Mouse (Mus musculus) neural tube, embryonic 15.5 days (tissue): Measurements from ENCODE around the gene Pank4. TPM values are rescaled to one million over a fixed set of nuclear protein-coding genes. Genes with fewer than 3 reads are reported as not detected.

Experiments
- ATAC-seq: fragments of 200-750 bp; cut with Nextera tagmentation; 2 replicates; pipeline ENCODE4 v1.8.0; 2017; ENCODE audit warnings: mild to moderate bottlenecking, moderate TSS enrichment, moderate library complexity; ENCODE audit not compliant: low FRiP score
- H3K27ac ChIP-seq: fragments of 300-500 bp; sonication (generic); replicated peaks from 2 replicates; pipeline ENCODE4 v1.5.1; 2015; ENCODE audit warnings: mild to moderate bottlenecking, inconsistent platforms
- H3K27me3 ChIP-seq: fragments of 300-500 bp; sonication (generic); replicated peaks from 2 replicates; pipeline ENCODE4 v1.6.1; 2015; ENCODE audit warnings: inconsistent platforms
- H3K36me3 ChIP-seq: fragments of 300-500 bp; sonication (generic); 2 replicates; pipeline ENCODE4 v1.6.1; 2015; ENCODE audit warnings: inconsistent platforms
- H3K4me1 ChIP-seq: fragments of 300-500 bp; sonication (generic); 2 replicates; pipeline ENCODE4 v1.6.1; 2015; ENCODE audit warnings: inconsistent platforms
- H3K4me2 ChIP-seq: fragments of 300-500 bp; sonication (generic); 2 replicates; pipeline ENCODE4 v1.6.1; 2015; ENCODE audit warnings: inconsistent platforms, mild to moderate bottlenecking, moderate library complexity
- H3K4me3 ChIP-seq: fragments of 300-500 bp; sonication (generic); replicated peaks from 2 replicates; pipeline ENCODE4 v1.5.1; 2015; ENCODE audit warnings: mild to moderate bottlenecking, inconsistent platforms
- H3K9ac ChIP-seq: fragments of 300-500 bp; sonication (generic); replicated peaks from 2 replicates; pipeline ENCODE4 v1.6.1; 2015; ENCODE audit warnings: mild to moderate bottlenecking, inconsistent platforms
- H3K9me3 ChIP-seq: fragments of 300-500 bp; sonication (generic); replicated peaks from 2 replicates; pipeline ENCODE4 v1.6.1; 2016; ENCODE audit warnings: inconsistent platforms
- WGBS: fragments of 180-500 bp; shearing (Covaris S2); methylation state at CpG from one replicate; pipeline ENCODE4 v1.1.7; 2015; ENCODE audit warnings: mixed read lengths; 5-methylcytosine and 5-hydroxymethylcytosine counted together
- polyA plus RNA-seq: library from polyadenylated mRNA; unstranded; fragments of >200 nt; fragmentation: Nextera tagmentation; extraction: Ambion mirVana; gene quantifications from 2 replicates; pipeline ENCODE4 v1.2.1, GENCODE M21; 2015

Gene Pank4
- polyA plus RNA-seq, 1 experiment from 2014 or later = 37.4 TPM

DNA sequence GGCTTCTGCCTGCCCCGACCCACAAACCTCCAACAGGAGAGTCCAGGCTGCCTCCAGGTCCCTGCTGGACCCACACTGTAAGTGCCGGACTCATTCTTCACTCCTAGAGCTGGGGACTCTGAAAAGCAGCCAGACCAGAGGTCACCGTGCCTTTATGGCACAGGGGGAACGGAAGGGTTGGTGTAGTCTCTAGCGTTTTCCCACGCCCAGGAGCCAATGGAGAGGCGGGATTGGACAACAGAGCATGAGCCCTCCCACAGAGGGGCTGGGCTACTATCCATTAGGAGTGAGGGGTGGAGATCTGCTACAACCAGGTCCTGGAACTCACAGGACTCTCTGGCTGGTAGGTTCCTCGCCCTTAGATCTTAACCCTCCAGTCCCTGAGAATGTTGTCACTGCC lies 17.6 kb upstream of the Pank4 start:
- peak; percentile 86 for ATAC-seq
- Histone ChIP-seq H3K9ac (peak overlapping the region; percentile 39), H3K4me2 (peak overlapping the region; percentile 58), H3K36me3 (no peaks in the 10 kb centered on the region), H3K27me3 (no peaks in the 10 kb centered on the region; the same call in 1 of the 2 replicates), H3K9me3 (no peaks in the 10 kb centered on the region), H3K4me3 (peak overlapping the region; percentile 31), H3K4me1 (peaks cover 26% of the 10 kb centered on the region), H3K27ac (peak overlapping the region; percentile 52)
- WGBS = 2% methylated on average over 8 of the region's 8 CpGs

DNA sequence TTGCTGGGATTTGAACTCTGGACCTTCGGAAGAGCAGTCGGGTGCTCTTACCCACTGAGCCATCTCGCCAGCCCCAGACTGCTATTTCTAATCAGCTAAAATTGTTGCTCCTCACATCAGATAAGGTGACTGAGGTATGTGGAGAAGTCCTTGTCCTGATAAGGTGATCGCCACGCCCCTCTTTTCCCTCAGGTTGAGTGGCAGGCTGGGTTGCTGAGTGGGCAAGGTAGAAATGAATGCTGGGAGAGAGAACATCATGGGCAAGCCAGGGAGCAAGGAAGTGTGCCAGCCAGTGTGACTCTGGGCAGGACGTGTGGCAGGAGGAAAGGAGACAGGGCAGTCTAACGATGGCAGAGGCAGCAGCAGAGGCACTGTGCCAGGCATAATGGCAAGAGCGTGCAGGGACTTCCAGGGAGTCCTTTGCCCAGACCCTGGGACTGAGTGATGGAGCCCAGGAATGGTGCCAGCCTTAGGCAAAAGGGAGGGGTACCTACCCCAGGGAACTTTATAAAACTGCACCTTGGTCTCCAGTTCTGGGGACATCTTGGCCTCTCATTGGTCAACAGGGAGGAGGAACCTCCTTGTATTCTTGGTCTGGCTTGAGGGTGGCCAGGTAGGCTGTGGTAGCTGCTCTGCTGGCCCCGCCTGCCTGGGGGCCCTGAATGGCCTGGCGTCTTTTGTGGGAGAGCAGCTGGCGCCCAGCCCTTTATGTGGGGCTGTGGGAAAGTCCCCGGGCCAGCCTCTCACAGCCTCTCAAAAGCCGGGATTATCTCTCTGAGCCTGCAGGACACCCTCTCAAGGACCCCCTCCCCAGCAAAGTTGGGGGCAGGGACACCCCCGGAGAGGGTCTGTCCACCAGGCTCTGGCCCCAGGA lies 15.6 kb upstream of the Pank4 start:
- peak overlapping the region; percentile 9; the same call in 1 of the 2 replicates for H3K4me2 ChIP-seq

DNA sequence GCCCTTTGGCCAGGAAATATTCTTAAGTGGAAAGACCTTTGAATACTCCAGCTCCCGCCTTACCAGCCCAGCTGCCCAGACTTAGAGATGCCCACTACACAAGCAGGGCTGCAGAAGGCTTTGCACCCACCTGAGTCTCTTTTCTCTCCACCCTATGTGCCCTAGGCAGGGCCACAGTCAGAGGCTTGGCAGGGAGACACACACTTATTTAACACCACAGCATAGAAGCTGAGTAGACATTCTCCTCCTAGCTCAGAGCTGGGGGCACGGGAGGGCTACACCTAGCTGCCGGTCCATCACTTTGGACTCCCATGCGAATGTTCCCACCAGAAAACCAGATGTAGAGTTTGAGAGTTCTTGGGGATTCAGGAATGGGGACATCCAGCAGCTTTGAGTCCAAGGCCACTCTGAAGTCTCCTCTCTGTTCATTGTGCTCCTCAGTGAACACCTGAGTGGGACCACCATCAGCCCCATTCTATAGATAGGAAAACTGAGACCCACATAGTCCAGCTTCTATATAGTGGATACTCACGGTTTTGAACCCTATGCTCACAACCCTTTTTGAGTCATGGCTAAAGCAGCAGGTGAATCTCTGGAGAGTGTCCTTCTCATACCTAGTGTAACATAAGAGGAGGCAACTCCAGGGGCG lies 14.9 kb upstream of the Pank4 start:
- peak overlapping the region; percentile 42 for H3K4me2 ChIP-seq
- peaks cover 32% of the 10 kb centered on the region for H3K4me1 ChIP-seq
- H3K4me3 ChIP-seq = no peak overlapping the region
- H3K36me3 ChIP-seq = no peaks in the 10 kb centered on the region
- H3K9me3 ChIP-seq = no peaks in the 10 kb centered on the region
- H3K27me3 ChIP-seq = no peaks in the 10 kb centered on the region; the same call in 1 of the 2 replicates
- peak overlapping the region; percentile 69 for H3K27ac ChIP-seq
- no peak overlapping the region for H3K9ac ChIP-seq
- 42% methylated on average over 6 of the region's 6 CpGs for WGBS
- no peak for ATAC-seq

More for the DNA sequence above, 15.6 kb upstream of the Pank4 start:
- no peaks in the 10 kb centered on the region for H3K36me3 ChIP-seq
- H3K27ac ChIP-seq = peak overlapping the region; percentile 69
- H3K4me3 ChIP-seq = no peak overlapping the region
- peaks cover 35% of the 10 kb centered on the region for H3K4me1 ChIP-seq
- no peak overlapping the region for H3K9ac ChIP-seq
- H3K9me3 ChIP-seq = no peaks in the 10 kb centered on the region
- peak; percentile 58 for ATAC-seq
- WGBS = 33% methylated on average over 14 of the region's 14 CpGs
- H3K27me3 ChIP-seq = no peaks in the 10 kb centered on the region; the same call in 1 of the 2 replicates

- no peaks in the 10 kb centered on the region for H3K36me3 ChIP-seq
- no peak overlapping the region for H3K4me3 ChIP-seq
- H3K4me1 ChIP-seq = peaks cover 30% of the 10 kb centered on the region
- WGBS = 3% methylated on average over 16 of the region's 16 CpGs
- peak overlapping the region; percentile 42 for H3K4me2 ChIP-seq
- ATAC-seq = no peak
- no peaks in the 10 kb centered on the region for H3K9me3 ChIP-seq
- H3K27me3 ChIP-seq = no peaks in the 10 kb centered on the region; the same call in 1 of the 2 replicates
- 0 out of 2 replicates have a peak overlapping the region, but pooled peaks have one; percentile 69 for H3K27ac ChIP-seq
- no peak overlapping the region for H3K9ac ChIP-seq
These were observed 14.3 kb upstream of the Pank4 start for GRCm38 (mm10) chr4:154949589-154949982.

DNA sequence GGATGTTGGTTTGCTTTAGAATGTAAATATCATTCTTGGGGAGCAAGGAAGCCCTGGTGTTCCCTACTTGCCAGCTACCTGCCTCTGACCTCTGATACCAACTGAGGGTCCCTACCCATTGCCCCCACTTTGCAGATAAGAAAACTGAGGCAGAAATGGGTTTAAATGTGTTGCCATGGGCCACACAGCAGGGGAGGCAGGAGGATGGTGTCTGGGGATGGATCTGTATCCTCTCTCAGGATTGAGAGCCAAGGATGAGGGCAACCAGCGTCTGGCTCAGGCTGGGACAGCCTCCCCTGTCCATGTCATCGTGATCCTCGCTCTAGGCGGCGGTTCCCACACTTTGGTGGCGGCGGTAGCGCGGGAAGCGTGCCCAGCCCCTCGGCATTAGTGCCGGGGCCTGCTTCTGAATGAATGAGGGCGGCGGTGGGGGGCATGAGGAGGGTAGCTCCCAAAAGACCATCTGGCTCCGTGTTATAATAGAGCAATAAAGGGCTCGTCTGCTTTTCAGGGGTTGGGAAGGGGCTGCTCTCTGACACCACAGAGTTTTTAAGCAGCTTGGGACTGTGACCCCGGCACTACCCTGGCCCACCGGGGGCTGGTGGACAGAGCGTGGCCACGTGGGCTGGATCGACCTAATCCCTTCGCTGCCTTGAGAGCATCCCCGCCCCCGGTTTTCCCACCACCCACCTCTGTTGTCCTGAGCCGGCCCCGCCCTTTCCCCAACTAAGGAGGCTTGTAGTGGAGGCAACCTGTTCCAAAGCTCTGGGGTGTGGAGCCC lies 11.3 kb upstream of the Pank4 start:
- peaks cover 2% of the 10 kb centered on the region; the same call in 1 of the 2 replicates for H3K27me3 ChIP-seq
- H3K9me3 ChIP-seq = no peaks in the 10 kb centered on the region
- H3K4me3 ChIP-seq = 0 out of 2 replicates have a peak overlapping the region, but pooled peaks have one; percentile 8
- no peak overlapping the region for H3K27ac ChIP-seq
- no peaks in the 10 kb centered on the region for H3K36me3 ChIP-seq
- H3K4me1 ChIP-seq = peaks cover 20% of the 10 kb centered on the region
- WGBS = under 1% methylated on average over 26 of the region's 26 CpGs
- ATAC-seq = peak; percentile 12; the same call in 1 of the 2 replicates
- H3K4me2 ChIP-seq = peak overlapping the region; percentile 43
- no peak overlapping the region for H3K9ac ChIP-seq

- no peaks in the 10 kb centered on the region for H3K36me3 ChIP-seq
- H3K4me1 ChIP-seq = peaks cover 55% of the 10 kb centered on the region
- H3K9me3 ChIP-seq = no peaks in the 10 kb centered on the region
- H3K27me3 ChIP-seq = peaks cover 16% of the 10 kb centered on the region
- no peak overlapping the region for H3K27ac ChIP-seq
- H3K9ac ChIP-seq = no peak overlapping the region
- no peak for ATAC-seq
- no peak overlapping the region for H3K4me3 ChIP-seq
- WGBS = 25% methylated on average over 9 of the region's 9 CpGs
- no peak overlapping the region for H3K4me2 ChIP-seq
These were observed 7.3 kb upstream of the Pank4 start for GRCm38 (mm10) chr4:154956604-154957003.

DNA sequence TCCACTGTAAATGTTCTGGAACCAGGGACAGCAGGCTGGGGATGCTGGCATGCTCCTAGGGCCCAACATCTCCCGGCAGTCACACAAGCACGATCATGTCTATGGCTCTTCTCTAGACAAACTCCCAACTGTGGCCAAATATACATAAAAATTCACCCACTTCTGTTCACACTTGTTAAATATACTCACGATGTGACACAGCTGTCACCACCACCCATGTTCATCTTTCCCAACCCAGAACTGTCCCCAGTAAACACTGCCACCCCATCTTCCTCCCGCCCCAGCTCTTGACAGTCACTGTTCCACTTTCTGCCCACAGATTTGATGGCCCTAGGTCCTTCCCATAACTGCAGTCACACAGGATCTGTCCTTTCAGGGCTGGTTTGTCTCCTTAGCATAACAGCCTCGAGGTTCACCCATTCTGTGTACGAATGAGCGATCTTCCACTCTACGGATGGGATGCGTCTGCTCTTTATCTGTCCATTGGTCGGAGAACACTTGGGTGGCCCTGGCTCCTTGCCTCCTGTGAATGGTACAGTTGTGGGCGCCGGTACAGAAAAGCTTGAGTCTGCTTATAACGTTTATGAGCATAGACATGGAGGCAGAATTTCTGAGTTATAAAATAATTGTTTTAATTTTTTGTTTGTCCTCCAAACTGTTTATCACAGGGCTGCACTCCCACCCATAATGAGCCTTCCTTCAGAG lies 6.5 kb upstream of the Pank4 start:
- H3K9ac ChIP-seq = no peak overlapping the region
- H3K4me2 ChIP-seq = peak overlapping the region; percentile 42; the same call in 1 of the 2 replicates
- H3K9me3 ChIP-seq = no peaks in the 10 kb centered on the region
- H3K4me3 ChIP-seq = no peak overlapping the region
- no peak overlapping the region for H3K27ac ChIP-seq
- 27% methylated on average over 13 of the region's 13 CpGs for whole genome bisulfite sequencing
- peaks cover 64% of the 10 kb centered on the region for H3K4me1 ChIP-seq
- ATAC-seq = no peak
- H3K27me3 ChIP-seq = peaks cover 16% of the 10 kb centered on the region
- H3K36me3 ChIP-seq = no peaks in the 10 kb centered on the region

GRCm38 (mm10) chr4:154958171-154958570 lies 5.8 kb upstream of the Pank4 start:
- H3K27me3 ChIP-seq = peaks cover 16% of the 10 kb centered on the region
- peak; percentile 15; the same call in 1 of the 2 replicates for ATAC-seq
- H3K4me3 ChIP-seq = no peak overlapping the region
- 0 out of 2 replicates have a peak overlapping the region, but pooled peaks have one; percentile 3 for H3K9ac ChIP-seq
- peak overlapping the region; percentile 18; the same call in 1 of the 2 replicates for H3K27ac ChIP-seq
- no peaks in the 10 kb centered on the region for H3K36me3 ChIP-seq
- H3K4me1 ChIP-seq = peaks cover 64% of the 10 kb centered on the region
- H3K4me2 ChIP-seq = peak overlapping the region; percentile 42
- H3K9me3 ChIP-seq = no peaks in the 10 kb centered on the region
- 4% methylated on average over 15 of the region's 15 CpGs for WGBS

GRCm38 (mm10) chr4:154958621-154959020 lies 5.3 kb upstream of the Pank4 start:
- H3K4me1 ChIP-seq = peaks cover 67% of the 10 kb centered on the region
- no peak overlapping the region for H3K9ac ChIP-seq
- WGBS = 10% methylated on average over 8 of the region's 8 CpGs

DNA sequence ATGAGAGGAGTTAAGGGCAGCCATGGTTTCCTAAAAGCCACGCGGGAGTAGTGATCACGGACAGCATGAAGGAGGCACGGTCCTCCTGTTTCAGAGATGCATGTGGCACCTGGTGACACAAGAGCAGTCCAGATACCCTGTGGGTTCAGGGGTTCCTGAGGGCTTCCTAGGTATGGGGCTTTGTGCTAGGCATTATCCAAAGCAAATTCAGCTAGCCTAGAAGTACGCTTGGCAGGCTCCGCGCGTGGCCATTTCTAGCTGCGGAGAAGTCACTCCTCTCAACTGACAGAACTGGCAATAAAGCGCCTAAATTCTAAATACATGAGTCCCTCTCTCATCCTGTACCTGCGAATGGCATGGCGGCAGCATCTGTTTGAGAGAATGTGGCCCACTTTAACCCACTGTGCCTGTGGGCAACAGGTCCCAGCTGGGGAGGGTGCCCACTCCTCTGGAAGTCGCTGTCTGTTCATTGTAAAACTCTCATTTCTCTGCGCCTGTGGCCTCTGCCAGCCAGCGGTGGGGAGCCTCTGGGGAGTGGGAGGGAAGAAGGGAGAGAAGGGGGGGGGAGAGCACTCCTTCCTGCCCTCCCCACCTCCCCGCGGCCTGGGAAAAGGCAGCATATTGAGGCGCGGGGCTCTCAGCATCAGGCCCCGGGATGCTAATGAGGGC lies 3.8 kb upstream of the Pank4 start:
- H3K27me3 ChIP-seq = peaks cover 16% of the 10 kb centered on the region
- H3K4me2 ChIP-seq = peak overlapping the region; percentile 89
- H3K4me3 ChIP-seq = peak overlapping the region; percentile 86
- ATAC-seq = no peak; the same call in 1 of the 2 replicates
- peaks cover 73% of the 10 kb centered on the region for H3K4me1 ChIP-seq
- WGBS = 7% methylated on average over 20 of the region's 20 CpGs
- peak overlapping the region; percentile 80 for H3K9ac ChIP-seq
- no peaks in the 10 kb centered on the region for H3K36me3 ChIP-seq
- no peaks in the 10 kb centered on the region for H3K9me3 ChIP-seq
- peak overlapping the region; percentile 91 for H3K27ac ChIP-seq

More at GRCm38 (mm10) chr4:154958621-154959020, 5.3 kb upstream of the Pank4 start:
- Histone ChIP-seq H3K36me3 (no peaks in the 10 kb centered on the region), H3K27me3 (peaks cover 16% of the 10 kb centered on the region), H3K4me3 (no peak overlapping the region), H3K9me3 (no peaks in the 10 kb centered on the region), H3K4me2 (peak overlapping the region; percentile 42; the same call in 1 of the 2 replicates), H3K27ac (peak overlapping the region; percentile 18; the same call in 1 of the 2 replicates)
- ATAC-seq = no peak
